In genomic region chr4:142574528-142574927, GRCm38 (mm10) we compare ENCODE assay signal across 19 mouse cellular contexts.
"Had no signal": no experiment of that assay in that cellular context is flagged by ENCODE, and none has a peak within 500 bp of the region (broad histone marks: within the 10 kb centered on the region; RNA-seq: fewer than 3 reads in every experiment).

No protein-coding gene starts in this region.

- H3K9ac ChIP-seq: limb, embryonic 12.5 days; liver, embryonic 15.5 days; midbrain, embryonic 12.5 days; neural tube, embryonic 13.5 days; stomach, embryonic 15.5 days had no signal

- H3K27me3 ChIP-seq: limb, embryonic 12.5 days; liver, embryonic 15.5 days; midbrain, embryonic 12.5 days; neural tube, embryonic 13.5 days; stomach, embryonic 15.5 days had no signal

- ATAC-seq: lung, postnatal 0 days had no signal

- DNase-seq: kidney, adult 9 months; kidney, postnatal 36 days; layer of hippocampus, adult 9-11 months; layer of hippocampus, postnatal 36 days; lung, adult 2 months; lung, postnatal 36 days; retina, postnatal 1 day; right cerebral cortex, postnatal 4 days; spleen, adult 18-20 months; thymus, adult 2 months; thymus, postnatal 36 days had no signal

- H3K4me2 ChIP-seq: limb, embryonic 12.5 days; liver, embryonic 11.5 days; liver, embryonic 15.5 days; midbrain, embryonic 12.5 days; neural tube, embryonic 13.5 days; stomach, embryonic 15.5 days had no signal

- H3K9me3 ChIP-seq: limb, embryonic 12.5 days; liver, embryonic 15.5 days; midbrain, embryonic 12.5 days; neural tube, embryonic 13.5 days; stomach, embryonic 15.5 days had no signal

- H3K36me3 ChIP-seq: limb, embryonic 12.5 days; liver, embryonic 15.5 days; midbrain, embryonic 12.5 days; neural tube, embryonic 13.5 days; stomach, embryonic 15.5 days had no signal

- H3K4me3 ChIP-seq: limb, embryonic 12.5 days; liver, embryonic 15.5 days; midbrain, embryonic 12.5 days; neural tube, embryonic 13.5 days; stomach, embryonic 15.5 days had no signal

- H3K4me1 ChIP-seq: liver, embryonic 15.5 days; stomach, embryonic 15.5 days had no signal

- H3K27ac ChIP-seq: kidney, postnatal 0 days; limb, embryonic 12.5 days; liver, embryonic 15.5 days; midbrain, embryonic 12.5 days; neural tube, embryonic 13.5 days; stomach, embryonic 15.5 days had no signal
